Mouse (Mus musculus): ENCODE data around the gene Gnai3. TPM values are rescaled to one million over a fixed set of nuclear protein-coding genes. Genes with fewer than 3 reads are reported as not detected.

Gene Gnai3
- polyA plus RNA-seq, 1 experiment from 2014 or later: 115 TPM

DNA sequence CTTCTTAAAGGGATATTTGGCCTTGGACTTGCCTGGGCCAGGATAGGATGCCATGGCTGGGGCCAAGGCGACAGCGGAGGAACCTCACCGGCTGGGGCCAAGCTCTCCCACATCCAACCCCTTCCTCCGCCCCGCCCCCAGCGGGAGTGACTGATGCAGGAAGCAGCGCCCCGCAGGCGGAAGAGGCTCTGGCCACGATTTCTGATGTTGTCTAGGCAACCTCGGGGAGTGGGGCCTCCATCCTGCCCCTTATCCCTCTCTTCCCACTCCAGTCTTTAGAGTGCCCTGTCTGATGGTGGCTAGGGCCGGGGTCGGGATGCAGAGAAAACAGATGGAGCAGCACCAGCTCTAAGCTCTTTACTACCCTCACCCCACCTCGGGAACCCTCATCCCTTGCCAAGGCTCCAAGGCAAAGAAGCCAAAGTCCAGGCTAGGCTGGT lies 60.6 kb downstream of the Gnai3 start:
- ATAC-seq: peak; percentile 89
- Histone ChIP-seq H3K36me3 (ENCODE audit: control insufficient read depth, insufficient read depth, low read length) (no peaks in the 10 kb centered on the region), H3K4me1 (ENCODE audit: control insufficient read depth, insufficient read depth, low read length) (peaks cover 31% of the 10 kb centered on the region), H3K9me3 (replicated peaks; ENCODE audit: control insufficient read depth, low read length, poor library complexity, severe bottlenecking) (no peaks in the 10 kb centered on the region), H3K4me2 (ENCODE audit: low read length) (peak overlapping the region; percentile 94), H3K27ac (ENCODE audit: low read length) (peak overlapping the region; percentile 75), H3K27me3 (ENCODE audit: control insufficient read depth, insufficient read depth, low read depth, low read length) (no peaks in the 10 kb centered on the region), H3K9ac (ENCODE audit: low read depth, low read length) (peak overlapping the region; percentile 76), H3K4me3 (ENCODE audit: low read depth, low read length) (peak overlapping the region; percentile 67)
- WGBS: under 1% methylated on average over 14 of the region's 14 CpGs

DNA sequence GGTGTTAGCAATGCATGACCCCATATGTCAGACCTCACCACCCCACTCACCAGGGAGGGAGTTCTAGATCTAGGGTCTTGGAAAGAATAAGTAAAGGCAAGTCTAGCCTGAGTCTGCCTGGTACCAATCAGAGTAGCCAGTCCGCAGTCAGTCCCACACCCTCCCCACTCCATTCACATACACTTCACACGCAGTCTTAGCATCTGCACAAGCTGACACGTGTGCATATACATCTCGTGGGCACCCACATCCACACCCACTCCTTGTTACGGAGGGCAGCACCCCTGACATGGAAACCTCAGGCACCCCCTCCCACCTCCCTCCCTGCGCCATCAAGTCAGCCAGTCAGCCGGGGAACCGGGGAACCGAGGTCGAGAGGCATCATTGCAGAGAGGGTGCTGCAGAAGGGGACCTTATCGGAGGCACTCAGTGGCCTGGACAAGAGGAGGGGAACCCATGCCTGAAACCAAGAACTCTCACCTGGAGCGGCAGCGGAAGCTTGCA lies 61.1 kb downstream of the Gnai3 start:
- peak overlapping the region; percentile 76 for H3K9ac ChIP-seq (ENCODE audit: low read depth, low read length)
- no peaks in the 10 kb centered on the region for H3K9me3 ChIP-seq (replicated peaks; ENCODE audit: control insufficient read depth, low read length, poor library complexity, severe bottlenecking)
- H3K4me1 ChIP-seq (ENCODE audit: control insufficient read depth, insufficient read depth, low read length): peaks cover 31% of the 10 kb centered on the region
- H3K27me3 ChIP-seq (ENCODE audit: control insufficient read depth, insufficient read depth, low read depth, low read length): no peaks in the 10 kb centered on the region
- H3K4me2 ChIP-seq (ENCODE audit: low read length): peak overlapping the region; percentile 94
- 9% methylated on average over 13 of the region's 13 CpGs for WGBS
- H3K27ac ChIP-seq (ENCODE audit: low read length): peak overlapping the region; percentile 75
- ATAC-seq: peak; percentile 61
- H3K36me3 ChIP-seq (ENCODE audit: control insufficient read depth, insufficient read depth, low read length): peaks cover under 1% of the 10 kb centered on the region; the same call in 1 of the 2 replicates
- H3K4me3 ChIP-seq (ENCODE audit: low read depth, low read length): peak overlapping the region; percentile 67

- Histone ChIP-seq H3K36me3 (ENCODE audit: control insufficient read depth, insufficient read depth, low read length) (peaks cover 4% of the 10 kb centered on the region; the same call in 1 of the 2 replicates), H3K27ac (ENCODE audit: low read length) (no peak overlapping the region), H3K4me2 (ENCODE audit: low read length) (peak overlapping the region; percentile 94), H3K27me3 (ENCODE audit: control insufficient read depth, insufficient read depth, low read depth, low read length) (no peaks in the 10 kb centered on the region), H3K4me1 (ENCODE audit: control insufficient read depth, insufficient read depth, low read length) (peaks cover 31% of the 10 kb centered on the region), H3K9ac (ENCODE audit: low read depth, low read length) (peak overlapping the region; percentile 76; the same call in 1 of the 2 replicates), H3K4me3 (ENCODE audit: low read depth, low read length) (0 out of 2 replicates have a peak overlapping the region, but pooled peaks have one; percentile 67), H3K9me3 (replicated peaks; ENCODE audit: control insufficient read depth, low read length, poor library complexity, severe bottlenecking) (no peaks in the 10 kb centered on the region)
- 73% methylated on average over 4 of the region's 4 CpGs for WGBS
- ATAC-seq: no peak
Measured at GRCm38 (mm10) chr3:108083904-108084407, 62.0 kb downstream of the Gnai3 start.

- 52% methylated on average over 2 of the region's 2 CpGs for WGBS
- Histone ChIP-seq H3K4me3 (ENCODE audit: low read depth, low read length) (no peak overlapping the region), H3K27me3 (ENCODE audit: control insufficient read depth, insufficient read depth, low read depth, low read length) (no peaks in the 10 kb centered on the region), H3K36me3 (ENCODE audit: control insufficient read depth, insufficient read depth, low read length) (peaks cover 10% of the 10 kb centered on the region; the same call in 1 of the 2 replicates), H3K27ac (ENCODE audit: low read length) (no peak overlapping the region), H3K4me1 (ENCODE audit: control insufficient read depth, insufficient read depth, low read length) (peaks cover 31% of the 10 kb centered on the region), H3K9me3 (replicated peaks; ENCODE audit: control insufficient read depth, low read length, poor library complexity, severe bottlenecking) (no peaks in the 10 kb centered on the region), H3K9ac (ENCODE audit: low read depth, low read length) (no peak overlapping the region), H3K4me2 (ENCODE audit: low read length) (no peak overlapping the region)
- no peak for ATAC-seq
Measured at GRCm38 (mm10) chr3:108083161-108083560, 62.8 kb downstream of the Gnai3 start.

DNA sequence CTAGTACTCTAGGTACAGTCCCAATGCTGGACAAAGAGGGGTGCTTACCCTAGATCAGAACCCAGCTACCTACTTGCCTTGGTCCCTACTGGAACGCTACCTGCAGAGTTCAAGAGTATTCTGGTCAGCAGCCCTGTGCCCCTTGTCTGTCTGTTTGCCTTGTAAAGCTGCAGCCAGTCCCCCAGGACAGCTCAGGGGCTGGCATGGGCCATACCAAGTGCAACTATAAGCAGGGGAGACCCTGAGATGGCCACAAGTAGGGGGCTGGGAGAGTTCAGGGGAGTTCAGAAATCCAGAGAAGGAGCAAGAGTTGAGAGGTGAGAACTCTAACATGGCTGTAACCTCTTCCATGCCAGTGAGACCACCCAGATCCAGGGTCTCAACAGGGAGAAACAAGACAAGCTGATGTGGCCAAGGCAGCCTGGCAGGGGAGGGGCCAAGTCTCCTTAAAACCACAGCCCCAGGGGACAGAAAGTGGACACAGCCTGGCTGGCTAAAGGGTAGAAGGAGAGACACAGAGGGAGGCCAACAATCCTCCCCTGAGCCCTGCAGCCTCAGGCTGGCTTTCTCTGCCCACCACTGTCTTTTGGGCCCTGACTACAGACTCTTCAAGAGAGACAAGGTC lies 63.6 kb downstream of the Gnai3 start:
- Histone ChIP-seq H3K9me3 (replicated peaks; ENCODE audit: control insufficient read depth, low read length, poor library complexity, severe bottlenecking) (no peaks in the 10 kb centered on the region), H3K36me3 (ENCODE audit: control insufficient read depth, insufficient read depth, low read length) (peaks cover 15% of the 10 kb centered on the region; the same call in 1 of the 2 replicates), H3K4me1 (ENCODE audit: control insufficient read depth, insufficient read depth, low read length) (peaks cover 31% of the 10 kb centered on the region), H3K9ac (ENCODE audit: low read depth, low read length) (no peak overlapping the region), H3K27me3 (ENCODE audit: control insufficient read depth, insufficient read depth, low read depth, low read length) (no peaks in the 10 kb centered on the region), H3K27ac (ENCODE audit: low read length) (0 out of 2 replicates have a peak overlapping the region, but pooled peaks have one; percentile 20), H3K4me3 (ENCODE audit: low read depth, low read length) (no peak overlapping the region), H3K4me2 (ENCODE audit: low read length) (peak overlapping the region; percentile 38)
- no peak for ATAC-seq
- 53% methylated on average over 1 of the region's 1 CpGs for WGBS

- 36% methylated on average over 4 of the region's 4 CpGs for WGBS
- Histone ChIP-seq H3K27me3 (ENCODE audit: control insufficient read depth, insufficient read depth, low read depth, low read length) (no peaks in the 10 kb centered on the region), H3K4me3 (ENCODE audit: low read depth, low read length) (no peak overlapping the region), H3K4me1 (ENCODE audit: control insufficient read depth, insufficient read depth, low read length) (peaks cover 31% of the 10 kb centered on the region), H3K4me2 (ENCODE audit: low read length) (peak overlapping the region; percentile 38), H3K9ac (ENCODE audit: low read depth, low read length) (no peak overlapping the region; the same call in 1 of the 2 replicates), H3K27ac (ENCODE audit: low read length) (0 out of 2 replicates have a peak overlapping the region, but pooled peaks have one; percentile 20), H3K9me3 (replicated peaks; ENCODE audit: control insufficient read depth, low read length, poor library complexity, severe bottlenecking) (no peaks in the 10 kb centered on the region), H3K36me3 (ENCODE audit: control insufficient read depth, insufficient read depth, low read length) (peaks cover 21% of the 10 kb centered on the region; the same call in 1 of the 2 replicates)
- ATAC-seq: no peak
Measured at GRCm38 (mm10) chr3:108081681-108082080, 64.3 kb downstream of the Gnai3 start.

- WGBS: 97% methylated on average over 9 of the region's 9 CpGs
- peaks cover 39% of the 10 kb centered on the region for H3K36me3 ChIP-seq (ENCODE audit: control insufficient read depth, insufficient read depth, low read length)
- no peaks in the 10 kb centered on the region for H3K27me3 ChIP-seq (ENCODE audit: control insufficient read depth, insufficient read depth, low read depth, low read length)
- H3K9me3 ChIP-seq (replicated peaks; ENCODE audit: control insufficient read depth, low read length, poor library complexity, severe bottlenecking): no peaks in the 10 kb centered on the region
- no peak overlapping the region for H3K4me2 ChIP-seq (ENCODE audit: low read length)
- no peak overlapping the region for H3K4me3 ChIP-seq (ENCODE audit: low read depth, low read length)
- H3K27ac ChIP-seq (ENCODE audit: low read length): no peak overlapping the region
- no peak overlapping the region for H3K9ac ChIP-seq (ENCODE audit: low read depth, low read length)
- ATAC-seq: no peak
- H3K4me1 ChIP-seq (ENCODE audit: control insufficient read depth, insufficient read depth, low read length): peaks cover under 1% of the 10 kb centered on the region; the same call in 1 of the 2 replicates
Measured at GRCm38 (mm10) chr3:108076836-108077235, 69.1 kb downstream of the Gnai3 start.

DNA sequence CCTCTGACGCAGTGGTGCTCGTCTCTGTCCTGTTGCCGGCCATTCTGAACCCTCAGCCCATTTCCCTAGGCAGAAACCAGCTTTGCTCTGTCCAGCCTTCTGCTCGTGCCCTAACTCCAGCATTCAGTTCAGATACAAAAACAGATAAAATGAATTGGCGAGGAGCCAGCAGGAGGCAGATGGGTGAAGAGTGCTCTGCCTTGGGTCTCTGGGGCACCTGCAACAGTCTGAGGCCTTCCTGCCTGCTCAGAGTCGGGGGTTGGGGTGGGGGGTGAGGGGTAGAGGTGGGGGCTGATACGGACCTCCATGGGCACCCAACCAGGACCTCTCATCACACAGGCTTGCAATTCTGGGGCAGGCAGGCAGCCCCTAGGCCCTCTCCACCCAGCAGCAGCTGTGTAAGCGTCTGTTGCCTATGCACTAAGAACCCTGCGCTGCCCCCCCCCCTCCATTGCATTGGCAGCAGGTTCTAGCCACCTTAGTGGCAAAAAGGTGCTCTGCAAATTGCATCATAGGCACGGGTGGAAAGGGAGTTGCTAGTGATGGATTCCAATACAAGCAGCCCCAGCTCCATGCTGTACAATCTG lies 72.9 kb downstream of the Gnai3 start:
- H3K9ac ChIP-seq (ENCODE audit: low read depth, low read length): no peak overlapping the region
- H3K9me3 ChIP-seq (replicated peaks; ENCODE audit: control insufficient read depth, low read length, poor library complexity, severe bottlenecking): no peaks in the 10 kb centered on the region
- no peak overlapping the region for H3K27ac ChIP-seq (ENCODE audit: low read length)
- H3K4me1 ChIP-seq (ENCODE audit: control insufficient read depth, insufficient read depth, low read length): no peaks in the 10 kb centered on the region; the same call in 1 of the 2 replicates
- H3K4me2 ChIP-seq (ENCODE audit: low read length): no peak overlapping the region
- H3K4me3 ChIP-seq (ENCODE audit: low read depth, low read length): no peak overlapping the region
- H3K27me3 ChIP-seq (ENCODE audit: control insufficient read depth, insufficient read depth, low read depth, low read length): no peaks in the 10 kb centered on the region
- H3K36me3 ChIP-seq (ENCODE audit: control insufficient read depth, insufficient read depth, low read length): peaks cover 28% of the 10 kb centered on the region
- ATAC-seq: no peak
- WGBS: 62% methylated on average over 10 of the region's 10 CpGs

Measured in midbrain, embryonic 16.5 days (tissue).